Mouse (Mus musculus) gonadal fat pad, adult 2 months (tissue): ENCODE data around the gene Mvb12b. TPM values are rescaled to one million over a fixed set of nuclear protein-coding genes. Genes with fewer than 3 reads are reported as not detected.

Experiments used
- DNase-seq: peaks from one replicate; pipeline ENCODE4 v3.0.0-alpha.2; 2012; ENCODE audit warnings: low read depth
- polyA plus RNA-seq: library from polyadenylated mRNA; depleted of rRNA; stranded (reverse); fragments of >200 nt; gene quantifications from 2 replicates; pipeline ENCODE4 v1.2.3, GENCODE M21; 2012

Gene Mvb12b
- polyA plus RNA-seq, 1 experiment, result 29.0 TPM

DNA sequence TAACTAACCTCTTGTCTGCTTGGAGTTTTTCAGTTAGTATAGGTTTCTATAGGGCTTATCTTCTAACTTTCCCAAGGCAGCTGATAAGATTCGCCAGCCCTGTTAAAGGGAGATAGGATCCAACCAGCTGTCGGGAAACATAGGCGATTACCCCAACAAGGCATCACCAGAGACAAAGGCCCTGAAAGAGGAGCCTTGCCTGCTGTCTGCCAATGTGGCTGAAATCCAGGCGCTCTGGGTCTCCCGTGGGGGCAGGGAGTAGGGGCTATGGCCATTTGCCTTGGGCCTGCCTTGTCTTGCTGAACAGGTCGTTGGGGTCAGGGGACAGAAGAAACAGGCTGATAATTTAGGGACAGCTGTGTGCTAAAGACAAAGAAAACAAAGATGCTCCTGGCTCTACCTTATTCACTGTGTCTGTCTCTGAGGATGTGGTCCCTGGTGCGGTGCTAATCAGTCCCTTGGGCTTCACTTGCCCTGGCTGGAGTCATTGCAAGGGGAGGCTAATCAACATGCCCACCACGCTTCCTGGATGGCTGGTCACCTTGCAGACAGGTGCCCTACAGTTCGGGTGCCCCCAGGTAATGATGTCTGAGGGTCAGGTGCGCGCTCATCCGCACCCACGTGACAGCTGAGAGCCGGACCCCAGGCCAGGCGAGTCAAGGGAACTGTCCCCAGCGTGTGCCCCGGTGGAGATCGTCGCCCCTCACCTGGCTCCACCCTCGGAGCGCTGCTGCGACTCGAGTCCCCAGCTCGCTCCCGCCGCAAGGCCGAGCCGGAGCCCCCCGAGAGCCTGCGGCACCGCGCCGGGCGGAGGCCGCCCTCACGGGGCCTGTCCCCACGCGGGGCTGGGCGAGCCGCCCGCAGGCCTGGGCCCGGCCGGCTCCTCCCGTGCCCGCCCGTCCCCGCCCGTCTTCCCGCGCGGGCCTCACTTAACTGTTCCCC is 1.1 kb downstream of the Mvb12b start:
- no peak for DNase-seq

DNA sequence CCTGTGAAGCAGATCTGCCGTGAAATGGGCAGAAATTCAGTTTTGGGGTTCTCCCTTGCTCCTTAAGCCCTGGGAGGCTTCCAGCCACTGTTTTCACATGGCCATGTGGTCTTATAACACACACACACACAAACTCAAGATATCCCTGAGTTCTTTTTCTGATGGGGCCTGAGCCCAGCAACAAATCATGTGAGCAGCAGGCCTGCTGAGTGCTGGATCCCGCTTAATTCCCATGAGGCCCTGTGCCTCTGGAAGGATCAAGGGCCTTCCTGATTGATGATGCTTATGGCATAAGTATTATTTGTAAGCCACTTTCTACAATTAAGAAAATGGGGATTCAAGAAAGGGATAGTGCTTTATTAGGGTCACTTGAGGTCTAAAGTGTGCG is 2.5 kb downstream of the Mvb12b start:
- DNase-seq, result no peak

DNA sequence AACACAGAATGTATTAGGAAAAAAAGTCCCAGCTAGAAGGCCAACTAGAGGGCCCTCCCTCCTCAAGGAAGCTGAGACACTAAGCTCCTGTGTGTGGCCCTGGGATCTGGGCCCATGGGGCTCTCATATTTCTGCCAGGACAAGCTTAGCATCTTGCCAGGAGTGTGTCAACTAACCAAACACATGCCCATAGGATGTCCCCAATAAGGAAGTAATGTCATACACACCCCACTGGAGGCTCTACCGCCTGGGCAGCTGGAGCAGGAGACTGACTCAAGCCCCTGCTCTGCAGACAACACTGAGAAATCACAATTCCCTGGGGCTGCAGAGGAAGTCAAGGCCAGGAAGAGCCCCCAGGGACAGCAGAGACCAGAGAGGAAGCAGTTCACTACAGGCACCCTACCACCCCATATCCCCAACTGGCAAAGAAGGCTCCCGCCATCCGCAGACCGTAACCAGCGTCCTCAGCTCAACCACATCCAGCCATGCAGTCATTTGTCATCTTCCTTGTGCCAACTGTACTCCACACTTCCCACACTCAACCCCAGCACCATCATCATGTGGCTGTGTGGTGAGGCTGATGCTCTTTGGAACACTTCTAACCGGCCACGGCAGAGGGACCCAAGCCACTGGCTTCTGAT is 3.0 kb downstream of the Mvb12b start:
- DNase-seq, result no peak

DNA sequence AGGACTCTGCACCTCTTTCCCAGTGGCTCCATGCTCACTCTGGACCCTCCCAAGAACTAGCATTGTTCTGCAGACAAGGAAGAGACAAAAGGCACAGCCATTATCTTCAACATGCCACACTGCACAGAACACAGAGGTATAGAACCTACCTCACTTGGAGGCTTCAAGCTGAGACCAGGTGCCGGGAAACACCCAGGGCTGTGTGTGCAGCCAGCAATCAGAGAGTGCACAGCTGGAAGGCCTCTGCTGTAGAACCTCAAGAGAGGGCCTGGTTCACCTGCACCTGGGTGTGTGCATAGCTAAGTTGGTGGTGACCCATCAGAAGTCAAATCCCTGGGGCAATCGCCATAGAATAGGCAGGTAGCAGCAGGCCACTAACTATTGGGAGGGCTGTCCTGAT is 8.5 kb downstream of the Mvb12b start:
- DNase-seq, result no peak

DNA sequence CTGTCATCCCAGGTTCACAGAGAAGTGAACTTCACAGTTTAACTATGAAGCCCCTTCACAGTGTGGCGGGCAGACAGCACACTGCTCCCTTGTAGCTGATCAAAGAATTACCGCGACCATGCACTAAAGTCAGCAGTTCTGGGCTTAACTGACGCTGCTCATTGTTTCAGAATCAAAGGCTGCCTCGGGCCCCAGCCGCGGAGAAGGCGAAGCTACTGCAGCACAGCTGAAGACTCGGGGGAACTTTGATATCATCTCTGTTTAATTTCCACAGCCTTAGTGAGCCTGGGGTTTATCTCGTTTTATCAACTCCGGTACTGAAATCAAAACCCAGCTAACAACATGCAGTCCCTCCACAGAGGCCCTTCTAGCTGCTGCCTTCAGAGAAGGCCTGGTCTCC is 9.3 kb downstream of the Mvb12b start:
- DNase-seq, result no peak

DNA sequence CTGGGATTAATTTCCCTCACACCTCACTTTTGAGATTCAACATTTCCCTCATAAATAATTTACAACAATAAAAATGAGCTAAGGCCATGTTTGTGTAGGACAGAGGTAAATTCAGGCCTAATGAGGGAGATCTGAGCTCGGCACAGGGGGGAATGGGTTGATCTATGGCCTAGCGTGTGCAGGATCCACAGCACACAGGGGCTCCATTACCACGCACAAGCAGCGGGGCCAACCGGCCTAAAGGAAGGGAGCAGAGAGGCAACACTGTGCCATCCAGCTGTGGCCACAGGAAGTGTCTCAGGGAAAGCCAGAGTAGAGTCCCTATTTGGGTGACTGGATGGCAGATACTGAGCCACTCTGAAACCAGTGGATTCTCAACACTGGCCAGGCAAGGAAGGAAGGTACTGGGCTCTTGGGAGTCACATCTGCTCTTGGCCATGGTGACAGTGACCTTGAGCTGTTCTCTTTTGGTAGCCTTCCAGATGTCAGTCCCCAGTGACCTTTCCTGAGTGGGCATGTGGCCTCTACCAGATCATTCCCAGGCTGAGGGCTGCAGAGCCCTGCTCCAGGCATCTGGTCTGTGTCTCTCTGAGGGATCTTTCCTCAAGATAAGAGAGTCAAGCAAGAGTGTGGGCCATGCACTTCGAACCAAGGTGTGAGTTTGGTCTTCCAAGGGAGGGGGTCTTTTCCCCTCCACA is 9.9 kb downstream of the Mvb12b start:
- DNase-seq, result no peak

DNA sequence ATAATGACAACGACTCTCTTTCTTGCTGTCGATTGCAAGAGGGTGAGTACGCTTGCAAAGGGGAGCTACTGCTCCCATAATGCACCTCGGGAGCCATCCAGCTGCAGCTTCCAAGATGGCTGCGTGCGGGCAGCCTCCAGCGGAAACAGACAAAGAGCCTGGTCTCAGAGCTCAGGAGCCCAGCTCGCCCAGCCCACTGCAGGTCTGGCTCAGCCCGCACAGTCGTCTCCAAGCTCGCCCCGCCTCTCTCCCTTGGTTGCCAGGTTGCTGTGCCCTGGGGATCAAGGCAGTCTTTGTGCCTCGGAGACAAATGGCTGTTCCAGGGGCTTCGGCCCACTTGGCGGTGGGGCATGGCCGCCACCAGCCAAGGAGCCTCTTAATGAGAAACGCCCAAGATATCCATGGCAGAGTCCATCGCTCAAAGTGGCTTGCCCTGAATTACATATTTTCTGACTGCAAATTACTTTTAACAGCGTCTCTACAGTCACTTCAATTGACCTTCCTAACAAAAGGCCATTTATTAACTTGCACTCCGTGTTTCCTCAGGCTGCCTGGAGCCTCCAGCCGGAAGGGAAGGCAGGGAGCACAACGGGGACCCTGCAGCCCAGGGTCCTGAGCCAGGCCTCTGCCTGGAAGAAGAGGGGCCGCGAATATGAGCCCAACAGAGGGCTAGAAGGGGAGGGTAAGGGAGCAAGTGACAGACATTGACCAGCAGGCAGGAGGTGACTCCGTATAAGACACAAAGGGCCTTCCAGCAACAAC is 11.0 kb downstream of the Mvb12b start:
- DNase-seq, result no peak

DNA sequence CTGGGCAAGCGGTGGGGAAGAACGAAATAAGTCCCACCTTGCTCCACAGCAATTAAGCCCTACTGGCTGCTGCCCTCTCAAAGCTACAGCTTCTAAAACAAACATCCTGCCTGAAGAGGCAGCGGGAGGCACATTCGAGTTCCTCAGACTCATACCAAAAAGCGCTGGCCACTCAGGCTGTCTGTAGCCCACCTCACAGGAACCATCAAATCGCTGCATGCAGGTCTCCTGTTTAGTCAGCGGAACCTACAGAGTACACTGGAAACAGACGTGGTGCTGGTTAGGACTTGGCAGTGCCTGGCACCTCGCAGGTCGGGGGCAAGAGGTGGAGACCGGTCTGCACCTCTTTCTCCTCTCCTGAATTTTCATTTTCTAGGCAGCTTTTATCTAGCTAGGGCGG is 12.2 kb downstream of the Mvb12b start:
- DNase-seq, result no peak

DNA sequence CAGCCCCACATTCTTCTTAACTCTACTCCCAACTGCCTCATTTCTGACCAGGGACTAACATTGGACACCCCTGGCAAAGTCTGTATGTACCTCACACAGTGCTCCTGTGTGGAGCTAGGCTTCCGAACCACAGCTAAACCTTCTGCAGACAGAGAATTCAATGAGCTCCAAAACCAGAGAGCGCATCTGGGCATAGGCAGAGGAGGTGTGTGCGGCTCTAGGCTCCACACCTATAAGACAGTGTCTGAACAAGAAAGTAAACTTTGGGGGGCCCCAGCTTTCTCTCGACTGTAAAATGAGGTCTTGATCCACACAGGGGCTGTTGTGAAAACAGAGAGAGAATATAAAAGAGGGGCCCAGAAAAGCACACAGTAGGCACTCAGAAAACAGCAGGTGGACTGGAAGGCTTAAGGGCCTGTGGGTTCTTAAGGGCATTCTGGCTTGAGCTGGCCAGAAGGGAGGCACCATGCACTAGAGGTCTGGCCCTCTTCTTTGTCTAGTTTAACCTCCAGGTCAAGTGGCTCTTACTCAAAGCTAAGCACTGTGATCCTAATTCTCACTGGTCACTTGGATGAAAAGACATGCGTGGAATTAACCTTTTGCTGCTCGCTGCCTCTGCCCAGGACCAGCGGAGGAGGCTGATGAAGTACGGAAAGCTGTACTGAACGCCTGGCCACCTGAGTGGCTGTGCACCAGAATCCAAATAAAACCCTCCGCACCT is 12.7 kb downstream of the Mvb12b start:
- DNase-seq, result no peak

DNA sequence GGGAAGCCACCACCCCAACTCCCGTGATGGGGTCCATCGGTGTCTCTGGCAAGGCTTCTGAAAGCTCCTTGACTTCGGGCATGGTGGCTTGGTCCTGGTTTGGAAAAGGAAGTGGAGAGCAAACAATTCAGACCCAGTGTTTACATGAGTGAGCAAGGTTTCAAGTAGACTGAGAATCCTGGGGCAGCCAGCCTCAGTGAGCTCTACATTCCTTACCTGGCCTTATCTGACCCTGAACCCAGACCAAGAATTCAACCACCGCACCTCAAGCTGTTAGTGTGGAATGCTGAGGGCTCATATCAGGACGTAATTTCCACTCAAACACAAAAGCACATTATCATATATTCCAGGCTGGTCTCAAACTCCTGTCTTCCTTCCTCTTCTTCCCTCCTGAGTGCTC is 13.4 kb downstream of the Mvb12b start:
- no peak for DNase-seq

DNA sequence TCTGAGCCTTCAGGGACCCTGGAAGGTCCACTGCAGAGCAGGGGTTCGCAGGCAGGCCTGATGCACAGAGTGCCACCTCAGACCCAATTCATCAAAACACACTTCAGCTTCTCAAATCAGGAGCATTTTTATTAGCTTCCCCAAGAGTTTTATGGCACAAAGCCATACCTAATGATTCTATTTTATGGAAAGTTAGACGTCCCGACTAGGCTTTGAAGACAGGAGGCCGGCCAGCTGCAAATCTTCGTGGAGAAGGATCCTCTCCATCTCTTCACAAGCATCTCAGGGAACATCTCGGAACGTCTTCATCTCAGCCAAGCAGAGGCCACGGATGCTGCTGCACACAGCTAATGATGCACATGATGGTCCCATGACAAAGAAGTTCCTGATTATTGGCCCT is 14.2 kb downstream of the Mvb12b start:
- no peak for DNase-seq

DNA sequence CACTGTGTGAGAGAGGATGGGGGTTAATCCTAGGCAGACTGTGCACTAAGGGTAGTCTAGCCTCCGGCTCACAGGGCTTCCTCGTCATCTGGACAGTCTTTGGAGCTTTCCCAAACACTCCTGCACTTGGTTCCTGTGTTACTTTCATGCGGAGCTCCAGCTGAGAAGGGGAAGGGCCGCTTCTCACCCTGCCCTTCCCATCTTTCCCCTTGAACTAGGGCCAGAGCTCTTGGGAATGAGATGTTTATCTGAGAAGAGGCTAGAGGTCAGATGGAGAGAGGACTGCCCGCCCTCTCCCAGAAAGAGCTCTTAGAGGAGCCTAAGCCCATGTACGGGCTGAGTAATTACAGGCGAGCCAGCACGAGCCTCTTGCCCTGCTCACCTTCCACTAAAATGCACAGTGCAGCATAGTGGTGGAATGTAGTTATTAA is 14.9 kb downstream of the Mvb12b start:
- DNase-seq, result no peak

DNA sequence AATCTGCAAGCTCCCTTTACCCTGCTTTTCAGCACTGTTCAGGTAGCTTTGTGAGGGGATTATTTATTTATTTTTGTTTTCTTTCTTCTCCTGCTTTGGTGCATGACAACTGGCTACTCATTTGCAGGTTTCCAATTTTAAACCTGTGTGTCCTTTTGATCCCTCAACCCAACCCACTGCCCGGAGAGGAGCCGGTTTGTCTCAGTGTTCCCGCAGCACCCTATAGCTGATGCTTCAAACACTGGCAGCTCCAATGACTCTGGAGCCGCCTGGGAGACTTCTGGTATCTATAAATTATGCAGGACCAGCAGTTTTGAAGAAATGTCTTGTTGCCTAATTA is 16.6 kb downstream of the Mvb12b start:
- DNase-seq, result no peak

DNA sequence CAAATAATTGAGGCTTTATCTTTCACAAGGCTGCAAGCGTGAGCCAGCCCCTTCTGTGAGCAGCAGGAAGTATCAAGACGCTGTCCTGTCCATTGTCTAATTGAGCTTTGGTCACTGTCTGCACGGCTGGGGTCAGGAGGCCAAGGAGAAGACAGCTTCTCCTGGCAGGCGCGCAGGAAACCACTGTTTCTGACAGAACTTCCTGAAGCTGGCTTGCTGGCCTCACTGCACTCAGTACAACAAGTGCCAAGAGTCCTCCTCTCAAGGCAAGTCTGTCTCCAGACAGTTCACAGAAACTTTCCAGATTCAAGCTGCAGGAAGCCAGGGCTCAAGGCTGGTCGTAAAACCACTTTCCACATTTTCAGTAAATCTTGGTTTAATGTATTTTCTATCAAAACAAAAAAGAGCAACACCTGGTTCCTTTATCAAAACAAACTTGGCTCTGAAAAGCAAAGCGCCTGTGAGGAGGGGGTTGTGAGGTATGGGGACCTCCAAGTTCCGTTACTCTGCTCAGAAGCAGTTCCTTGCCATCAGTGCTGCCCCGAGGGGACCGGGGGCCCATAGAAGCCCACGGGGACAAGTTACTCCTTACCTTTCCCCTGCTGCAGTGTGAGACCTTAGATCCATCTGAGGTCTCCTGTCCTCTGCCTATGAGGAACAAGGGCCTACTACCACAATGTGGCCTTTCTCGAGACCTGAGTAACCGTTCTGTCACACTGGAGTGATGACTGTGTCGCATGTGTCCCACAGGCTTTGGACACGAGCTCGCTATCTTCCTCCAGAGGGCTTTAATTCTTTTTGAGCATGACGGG is 17.2 kb downstream of the Mvb12b start:
- no peak for DNase-seq

DNA sequence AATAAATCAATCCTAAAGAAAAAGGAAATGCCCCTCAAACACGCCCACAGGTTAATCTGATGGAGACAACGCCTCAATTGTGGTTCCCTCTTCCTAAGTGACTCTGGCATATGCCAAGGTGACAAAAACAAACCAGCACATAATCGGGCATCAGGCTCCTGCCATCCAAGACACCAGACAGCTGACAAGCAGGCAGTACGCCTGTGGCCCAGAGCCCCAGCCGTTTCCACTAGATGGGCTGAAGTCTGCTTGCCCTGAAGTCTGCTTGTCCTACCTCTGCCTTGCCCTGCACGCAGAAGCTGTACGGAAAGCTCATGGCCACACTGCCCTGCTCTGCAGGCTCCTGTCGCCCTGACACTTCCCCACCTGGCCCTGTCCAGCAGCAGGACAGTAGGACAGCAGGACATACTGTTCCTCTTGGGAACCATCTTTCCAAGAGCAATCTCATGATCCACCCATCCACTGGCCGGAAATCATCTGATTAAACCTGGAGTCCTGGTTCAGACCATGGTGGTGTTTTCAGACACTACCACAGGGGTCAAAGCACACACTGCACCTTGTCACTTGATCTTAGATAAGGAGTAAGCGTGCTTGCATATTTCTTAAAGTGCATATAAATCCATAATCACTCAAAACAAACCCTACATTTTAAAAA is 17.9 kb downstream of the Mvb12b start:
- no peak for DNase-seq

DNA sequence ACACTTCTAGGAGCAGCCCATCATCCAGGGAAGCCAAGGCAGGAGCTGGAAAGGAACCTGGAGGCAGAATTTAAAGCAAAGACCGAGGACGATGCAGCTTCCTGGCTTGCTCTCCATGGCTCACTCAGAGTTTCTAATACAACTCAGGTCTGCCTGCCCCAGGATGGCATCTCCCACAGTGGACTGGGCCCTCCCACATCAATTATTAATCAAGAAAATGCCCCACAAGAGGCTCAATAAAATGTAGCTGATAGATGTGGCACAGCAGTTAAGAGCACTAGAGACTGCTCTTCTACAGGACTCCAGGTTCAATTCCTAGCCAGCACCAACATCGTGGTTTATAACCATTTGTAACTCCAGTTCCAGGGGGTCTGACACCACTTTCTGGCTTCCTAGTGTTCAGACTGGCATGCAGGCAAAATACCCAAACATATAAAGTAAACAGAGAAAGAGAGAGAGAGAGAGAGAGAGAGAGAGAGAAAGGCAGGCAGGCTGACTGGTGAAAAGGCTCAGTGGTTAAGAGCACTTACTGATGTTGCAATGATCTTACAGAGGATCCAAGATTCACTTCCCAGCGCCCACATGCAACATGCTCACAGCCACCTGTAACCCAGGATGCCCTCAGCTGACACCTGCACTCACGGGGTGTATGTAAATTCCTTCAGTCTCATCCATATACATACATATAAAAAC is 18.6 kb downstream of the Mvb12b start:
- no peak for DNase-seq

DNA sequence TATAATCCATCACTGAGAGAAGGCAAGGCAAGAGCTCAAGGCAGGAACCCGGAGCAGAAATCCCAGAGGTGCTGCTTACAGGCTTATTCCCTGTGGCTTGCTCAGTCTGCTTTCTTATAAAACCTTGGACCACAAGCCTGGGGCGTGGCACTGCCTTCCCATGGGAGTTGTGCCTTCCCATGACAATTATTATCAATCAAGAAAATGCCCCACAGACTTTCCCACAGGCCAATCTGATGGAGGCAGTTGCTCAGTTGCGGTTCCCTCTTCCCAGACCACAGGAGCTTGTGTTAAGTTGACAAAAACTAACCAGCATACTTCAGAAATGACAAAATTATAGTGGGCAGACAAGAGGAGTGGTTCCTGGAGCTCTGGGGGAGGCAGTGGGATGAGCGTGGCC is 19.4 kb downstream of the Mvb12b start:
- no peak for DNase-seq

DNA sequence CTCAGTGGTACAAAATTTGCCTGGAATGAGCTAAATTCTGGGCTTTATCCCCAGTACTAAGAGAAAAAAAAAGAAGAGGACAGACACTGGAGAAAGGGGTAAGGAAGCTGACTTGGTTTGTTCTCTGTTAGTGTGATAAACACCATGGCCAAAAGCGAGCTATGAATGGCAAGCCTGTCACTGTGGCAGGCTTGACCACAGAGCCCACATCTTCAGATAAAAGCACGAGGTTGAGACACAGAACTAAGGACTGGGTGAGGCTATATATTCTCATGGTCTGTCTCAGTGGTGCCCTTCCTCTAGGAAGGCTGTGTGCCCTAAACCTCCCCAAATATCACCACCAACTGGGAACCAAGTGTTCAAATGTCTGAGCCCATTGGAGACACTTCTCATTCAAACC is 31.0 kb downstream of the Mvb12b start:
- no peak for DNase-seq
